Mouse (Mus musculus): Measurements from ENCODE around the gene Fat2. TPM values are rescaled to one million over a fixed set of nuclear protein-coding genes. Genes with fewer than 3 reads are reported as not detected.

The Fat2 gene
- polyA plus RNA-seq, 1 experiment from 2014 or later: not detected

DNA sequence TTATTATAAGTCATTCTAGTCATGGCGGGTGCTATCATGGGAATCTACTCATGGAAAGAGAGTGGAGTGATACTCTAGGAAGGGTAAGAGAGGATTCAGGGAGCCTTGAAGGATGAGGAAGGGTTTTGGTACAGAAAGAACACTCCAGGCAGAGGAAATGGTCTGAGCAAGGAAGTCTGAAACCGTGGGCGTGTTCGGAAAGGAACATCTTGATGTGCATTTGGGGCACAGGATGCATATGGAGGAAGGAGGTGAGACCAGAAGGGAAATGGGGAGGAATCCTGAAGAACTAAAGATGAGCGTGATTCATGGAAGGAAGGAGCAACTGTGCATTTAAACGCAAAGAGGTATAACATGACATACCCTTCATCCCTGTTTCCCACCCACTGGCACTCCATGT, 67.8 kb downstream of the Fat2 start:
- Histone ChIP-seq H3K27me3 (ENCODE audit: insufficient read depth, low read length) (no peaks in the 10 kb centered on the region), H3K36me3 (replicated peaks; ENCODE audit: insufficient read depth, low read length) (no peaks in the 10 kb centered on the region), H3K27ac (ENCODE audit: low read depth) (no peak overlapping the region), H3K4me2 (ENCODE audit: low read depth, low read length) (no peak overlapping the region), H3K9me3 (ENCODE audit: low read length) (no peaks in the 10 kb centered on the region), H3K4me3 (ENCODE audit: low read depth, low read length) (no peak overlapping the region), H3K4me1 (ENCODE audit: insufficient read depth) (no peaks in the 10 kb centered on the region), H3K9ac (replicated peaks) (no peak overlapping the region)
- ATAC-seq: no peak
- 63% methylated on average over 6 of the region's 6 CpGs for WGBS (ENCODE audit: insufficient replicate concordance)
- DNase-seq: no peak
- TF ChIP-seq EP300 (IDR thresholded peaks at IDR 0.05; ENCODE audit: low read depth): no peak
- TF ChIP-seq CTCF (IDR thresholded peaks at IDR 0.05; ENCODE audit: low read depth): no peak

DNA sequence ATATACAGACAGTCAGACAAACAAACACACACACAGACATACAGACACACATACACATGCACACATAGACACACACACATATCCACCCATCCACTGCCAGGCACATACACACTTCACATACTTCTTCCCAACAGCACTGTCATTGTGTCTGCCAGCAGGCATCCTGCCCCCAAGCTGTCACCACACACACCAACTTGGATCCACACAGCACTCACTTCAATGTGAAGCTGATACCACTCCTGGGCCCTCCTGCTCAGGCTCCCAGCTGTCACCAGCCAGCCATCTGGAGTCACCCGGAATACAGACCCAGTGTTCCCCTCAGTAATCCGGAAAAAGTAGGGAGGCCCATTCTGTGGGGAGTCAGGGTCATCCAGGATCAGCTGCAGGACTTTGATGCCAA, 70.7 kb downstream of the Fat2 start:
- Histone ChIP-seq H3K4me3 (ENCODE audit: low read depth, low read length) (no peak overlapping the region), H3K9ac (replicated peaks) (no peak overlapping the region), H3K9me3 (ENCODE audit: low read length) (no peaks in the 10 kb centered on the region), H3K27ac (ENCODE audit: low read depth) (no peak overlapping the region), H3K4me1 (ENCODE audit: insufficient read depth) (no peaks in the 10 kb centered on the region), H3K4me2 (ENCODE audit: low read depth, low read length) (no peak overlapping the region), H3K36me3 (replicated peaks; ENCODE audit: insufficient read depth, low read length) (no peaks in the 10 kb centered on the region), H3K27me3 (ENCODE audit: insufficient read depth, low read length) (no peaks in the 10 kb centered on the region)
- 60% methylated on average over 2 of the region's 2 CpGs for WGBS (ENCODE audit: insufficient replicate concordance)
- TF ChIP-seq CTCF (IDR thresholded peaks at IDR 0.05; ENCODE audit: low read depth) (no peak), EP300 (IDR thresholded peaks at IDR 0.05; ENCODE audit: low read depth) (no peak)
- DNase-seq (no peak), ATAC-seq (no peak)

GRCm38 (mm10) chr11:55264318-55264717, 72.0 kb downstream of the Fat2 start:
- H3K36me3 ChIP-seq (replicated peaks; ENCODE audit: insufficient read depth, low read length): no peaks in the 10 kb centered on the region
- no peaks in the 10 kb centered on the region for H3K27me3 ChIP-seq (ENCODE audit: insufficient read depth, low read length)
- no peak overlapping the region for H3K9ac ChIP-seq (replicated peaks)
- no peaks in the 10 kb centered on the region for H3K9me3 ChIP-seq (ENCODE audit: low read length)
- H3K4me2 ChIP-seq (ENCODE audit: low read depth, low read length): no peak overlapping the region
- DNase-seq (no peak), ATAC-seq (no peak)
- no peaks in the 10 kb centered on the region for H3K4me1 ChIP-seq (ENCODE audit: insufficient read depth)
- TF ChIP-seq CTCF (IDR thresholded peaks at IDR 0.05; ENCODE audit: low read depth): no peak
- no peak overlapping the region for H3K4me3 ChIP-seq (ENCODE audit: low read depth, low read length)
- no peak overlapping the region for H3K27ac ChIP-seq (ENCODE audit: low read depth)
- 59% methylated on average over 2 of the region's 2 CpGs for WGBS (ENCODE audit: insufficient replicate concordance)

GRCm38 (mm10) chr11:55262000-55262399, 74.4 kb downstream of the Fat2 start:
- 58% methylated on average over 5 of the region's 5 CpGs for WGBS (ENCODE audit: insufficient replicate concordance)
- H3K4me3 ChIP-seq (ENCODE audit: low read depth, low read length): no peak overlapping the region
- DNase-seq (no peak), ATAC-seq (no peak)
- H3K27me3 ChIP-seq (ENCODE audit: insufficient read depth, low read length): no peaks in the 10 kb centered on the region
- no peaks in the 10 kb centered on the region for H3K9me3 ChIP-seq (ENCODE audit: low read length)
- no peak overlapping the region for H3K4me2 ChIP-seq (ENCODE audit: low read depth, low read length)
- no peak overlapping the region for H3K27ac ChIP-seq (ENCODE audit: low read depth)
- H3K36me3 ChIP-seq (replicated peaks; ENCODE audit: insufficient read depth, low read length): no peaks in the 10 kb centered on the region
- TF ChIP-seq CTCF (IDR thresholded peaks at IDR 0.05; ENCODE audit: low read depth) (no peak), EP300 (IDR thresholded peaks at IDR 0.05; ENCODE audit: low read depth) (no peak)
- no peaks in the 10 kb centered on the region for H3K4me1 ChIP-seq (ENCODE audit: insufficient read depth)
- H3K9ac ChIP-seq (replicated peaks): no peak overlapping the region

GRCm38 (mm10) chr11:55261105-55261504, 75.3 kb downstream of the Fat2 start:
- TF ChIP-seq CTCF (IDR thresholded peaks at IDR 0.05; ENCODE audit: low read depth) (no peak), EP300 (IDR thresholded peaks at IDR 0.05; ENCODE audit: low read depth) (no peak)
- Histone ChIP-seq H3K4me1 (ENCODE audit: insufficient read depth) (no peaks in the 10 kb centered on the region), H3K4me3 (ENCODE audit: low read depth, low read length) (no peak overlapping the region), H3K27me3 (ENCODE audit: insufficient read depth, low read length) (no peaks in the 10 kb centered on the region), H3K36me3 (replicated peaks; ENCODE audit: insufficient read depth, low read length) (no peaks in the 10 kb centered on the region), H3K4me2 (ENCODE audit: low read depth, low read length) (no peak overlapping the region), H3K27ac (ENCODE audit: low read depth) (no peak overlapping the region), H3K9me3 (ENCODE audit: low read length) (no peaks in the 10 kb centered on the region), H3K9ac (replicated peaks) (no peak overlapping the region)
- ATAC-seq (no peak), DNase-seq (no peak)
- WGBS (ENCODE audit: insufficient replicate concordance): 71% methylated on average over 4 of the region's 4 CpGs

DNA sequence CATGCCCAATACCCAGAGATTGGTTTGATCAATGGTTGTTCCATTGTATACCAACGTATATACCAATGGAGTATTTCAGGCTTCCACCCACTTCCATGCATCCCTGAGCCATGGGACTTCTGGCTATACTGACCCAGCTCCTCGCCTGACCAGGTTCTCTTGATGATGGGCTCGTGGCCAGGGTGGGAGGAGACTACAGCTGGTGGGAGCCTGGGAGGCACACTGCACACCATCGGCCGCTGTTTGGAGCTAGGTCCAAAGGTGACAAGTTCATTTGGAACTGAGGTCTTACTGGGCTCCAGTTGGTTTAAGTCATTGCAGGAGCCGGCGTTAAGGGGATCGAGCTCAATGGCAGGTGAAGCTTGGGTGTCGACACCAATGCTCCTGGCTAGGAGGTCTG, 83.0 kb downstream of the Fat2 start:
- ATAC-seq (peak; percentile 53; the same call in 1 of the 2 replicates), DNase-seq (peak; percentile 50)
- Histone ChIP-seq H3K9me3 (ENCODE audit: low read length) (no peaks in the 10 kb centered on the region), H3K4me3 (ENCODE audit: low read depth, low read length) (no peak overlapping the region), H3K4me2 (ENCODE audit: low read depth, low read length) (no peak overlapping the region), H3K27ac (ENCODE audit: low read depth) (no peak overlapping the region), H3K9ac (replicated peaks) (no peak overlapping the region), H3K4me1 (ENCODE audit: insufficient read depth) (no peaks in the 10 kb centered on the region), H3K36me3 (replicated peaks; ENCODE audit: insufficient read depth, low read length) (no peaks in the 10 kb centered on the region), H3K27me3 (ENCODE audit: insufficient read depth, low read length) (no peaks in the 10 kb centered on the region)
- TF ChIP-seq EP300 (IDR thresholded peaks at IDR 0.05; ENCODE audit: low read depth) (no peak), CTCF (IDR thresholded peaks at IDR 0.05; ENCODE audit: low read depth) (no peak)
- WGBS (ENCODE audit: insufficient replicate concordance): 64% methylated on average over 9 of the region's 9 CpGs

GRCm38 (mm10) chr11:55250527-55250926, 85.8 kb downstream of the Fat2 start:
- Histone ChIP-seq H3K27ac (ENCODE audit: low read depth) (no peak overlapping the region), H3K4me1 (ENCODE audit: insufficient read depth) (no peaks in the 10 kb centered on the region), H3K9me3 (ENCODE audit: low read length) (no peaks in the 10 kb centered on the region), H3K36me3 (replicated peaks; ENCODE audit: insufficient read depth, low read length) (no peaks in the 10 kb centered on the region), H3K27me3 (ENCODE audit: insufficient read depth, low read length) (no peaks in the 10 kb centered on the region), H3K4me2 (ENCODE audit: low read depth, low read length) (no peak overlapping the region), H3K4me3 (ENCODE audit: low read depth, low read length) (no peak overlapping the region), H3K9ac (replicated peaks) (no peak overlapping the region)
- WGBS (ENCODE audit: insufficient replicate concordance): 40% methylated on average over 6 of the region's 6 CpGs
- ATAC-seq (no peak), DNase-seq (no peak)
- TF ChIP-seq CTCF (IDR thresholded peaks at IDR 0.05; ENCODE audit: low read depth) (no peak), EP300 (IDR thresholded peaks at IDR 0.05; ENCODE audit: low read depth) (no peak)

Measured in liver, postnatal 0 days (tissue).